Mouse (Mus musculus): ENCODE results near the gene Gm3409.
"Not testable (repeated sequence)": the region's sequence is repeated elsewhere in the genome, so short reads cannot be mapped to it uniquely, and the experiment has no call there.

The Gm3409 gene

DNA sequence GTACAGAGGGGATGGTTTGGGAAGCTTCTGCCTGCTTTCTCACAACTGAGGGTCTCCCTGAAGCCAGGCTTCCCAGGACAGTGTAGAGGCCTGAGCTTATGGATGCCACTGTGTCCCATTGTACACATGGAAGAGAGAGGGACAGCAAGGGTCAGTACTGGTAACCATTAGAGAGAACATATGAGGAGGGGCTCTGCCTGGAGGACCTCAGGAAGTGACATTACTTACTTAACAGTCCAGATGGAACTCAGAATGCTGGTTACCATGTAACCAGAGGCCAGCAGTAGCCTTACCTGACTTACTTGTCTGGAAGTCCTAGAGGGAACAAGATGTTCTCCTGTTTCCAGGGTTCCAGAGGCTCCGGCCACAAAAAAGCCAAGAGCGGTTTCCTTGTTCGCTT, at the start of gene Gm3409:
Gm3409 (plus strand) TSS at position 301 of the 400 bp plus-strand sequence.
- DNase-seq, result not testable (repeated sequence)

DNA sequence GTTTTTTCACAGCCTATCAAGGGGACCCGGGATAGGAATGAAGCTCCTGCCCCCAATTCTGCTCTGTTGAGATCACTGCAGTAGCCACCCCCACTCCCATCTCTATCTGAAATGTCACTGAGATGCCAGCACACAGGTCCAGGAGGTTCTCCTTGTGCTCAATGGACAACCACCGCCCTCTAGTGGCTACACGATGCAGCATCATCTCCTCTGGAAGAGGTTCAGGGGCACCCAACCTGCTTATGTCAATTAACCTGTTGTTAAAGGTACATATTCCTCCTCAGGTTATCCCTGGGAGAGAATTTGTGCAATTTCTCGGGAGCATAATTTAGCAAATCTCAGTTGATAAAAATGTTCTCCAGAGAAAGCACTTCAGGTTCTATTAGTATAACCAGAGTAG, 48.5 kb upstream of the Gm3409 start:
- peak in 1 of 2 experiments; percentile 15 for DNase-seq

DNA sequence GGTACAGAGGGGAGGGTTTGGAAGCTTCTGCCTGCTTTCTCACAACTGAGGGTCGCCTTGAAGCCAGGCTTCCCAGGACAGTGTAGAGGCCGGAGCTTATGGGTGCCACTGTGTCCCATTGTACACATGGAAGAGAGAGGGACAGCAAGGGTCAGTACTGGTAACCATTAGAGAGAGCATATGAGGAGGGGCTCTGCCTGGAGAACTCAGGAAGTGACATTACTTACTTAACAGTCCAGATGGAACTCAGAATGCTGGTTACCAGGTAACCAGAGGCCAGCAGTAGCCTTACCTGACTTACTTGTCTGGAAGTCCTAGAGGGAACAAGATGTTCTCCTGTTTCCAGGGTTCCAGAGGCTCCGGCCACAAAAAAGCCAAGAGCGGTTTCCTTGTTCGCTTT, 46.4 kb upstream of the Gm3409 start, which contains the start of gene Gm6370:
Gm6370 (plus strand) TSS at position 301 of the 400 bp plus-strand sequence.
- DNase-seq, result not testable (repeated sequence)

DNA sequence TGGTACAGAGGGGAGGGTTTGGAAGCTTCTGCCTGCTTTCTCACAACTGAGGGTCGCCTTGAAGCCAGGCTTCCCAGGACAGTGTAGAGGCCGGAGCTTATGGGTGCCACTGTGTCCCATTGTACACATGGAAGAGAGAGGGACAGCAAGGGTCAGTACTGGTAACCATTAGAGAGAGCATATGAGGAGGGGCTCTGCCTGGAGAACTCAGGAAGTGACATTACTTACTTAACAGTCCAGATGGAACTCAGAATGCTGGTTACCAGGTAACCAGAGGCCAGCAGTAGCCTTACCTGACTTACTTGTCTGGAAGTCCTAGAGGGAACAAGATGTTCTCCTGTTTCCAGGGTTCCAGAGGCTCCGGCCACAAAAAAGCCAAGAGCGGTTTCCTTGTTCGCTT, 35.3 kb upstream of the Gm3409 start, which contains the start of gene 4930449I24Rik:
4930449I24Rik (plus strand) TSS at position 301 of the 400 bp plus-strand sequence.
- DNase-seq, result not testable (repeated sequence)

DNA sequence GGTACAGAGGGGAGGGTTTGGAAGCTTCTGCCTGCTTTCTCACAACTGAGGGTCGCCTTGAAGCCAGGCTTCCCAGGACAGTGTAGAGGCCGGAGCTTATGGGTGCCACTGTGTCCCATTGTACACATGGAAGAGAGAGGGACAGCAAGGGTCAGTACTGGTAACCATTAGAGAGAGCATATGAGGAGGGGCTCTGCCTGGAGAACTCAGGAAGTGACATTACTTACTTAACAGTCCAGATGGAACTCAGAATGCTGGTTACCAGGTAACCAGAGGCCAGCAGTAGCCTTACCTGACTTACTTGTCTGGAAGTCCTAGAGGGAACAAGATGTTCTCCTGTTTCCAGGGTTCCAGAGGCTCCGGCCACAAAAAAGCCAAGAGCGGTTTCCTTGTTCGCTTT, 23.6 kb upstream of the Gm3409 start, which contains the start of gene Gm3402:
Gm3402 (plus strand) TSS at position 301 of the 400 bp plus-strand sequence.
- DNase-seq, result not testable (repeated sequence)

DNA sequence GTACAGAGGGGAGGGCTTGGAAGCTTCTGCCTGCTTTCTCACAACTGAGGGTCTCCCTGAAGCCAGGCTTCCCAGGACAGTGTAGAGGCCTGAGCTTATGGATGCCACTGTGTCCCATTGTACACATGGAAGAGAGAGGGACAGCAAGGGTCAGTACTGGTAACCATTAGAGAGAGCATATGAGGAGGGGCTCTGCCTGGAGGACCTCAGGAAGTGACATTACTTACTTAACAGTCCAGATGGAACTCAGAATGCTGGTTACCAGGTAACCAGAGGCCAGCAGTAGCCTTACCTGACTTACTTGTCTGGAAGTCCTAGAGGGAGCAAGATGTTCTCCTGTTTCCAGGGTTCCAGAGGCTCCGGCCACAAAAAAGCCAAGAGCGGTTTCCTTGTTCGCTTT, 11.9 kb upstream of the Gm3409 start, which contains the start of gene Gm3404:
Gm3404 (plus strand) TSS at position 301 of the 400 bp plus-strand sequence.
- DNase-seq, result not testable (repeated sequence)

DNA sequence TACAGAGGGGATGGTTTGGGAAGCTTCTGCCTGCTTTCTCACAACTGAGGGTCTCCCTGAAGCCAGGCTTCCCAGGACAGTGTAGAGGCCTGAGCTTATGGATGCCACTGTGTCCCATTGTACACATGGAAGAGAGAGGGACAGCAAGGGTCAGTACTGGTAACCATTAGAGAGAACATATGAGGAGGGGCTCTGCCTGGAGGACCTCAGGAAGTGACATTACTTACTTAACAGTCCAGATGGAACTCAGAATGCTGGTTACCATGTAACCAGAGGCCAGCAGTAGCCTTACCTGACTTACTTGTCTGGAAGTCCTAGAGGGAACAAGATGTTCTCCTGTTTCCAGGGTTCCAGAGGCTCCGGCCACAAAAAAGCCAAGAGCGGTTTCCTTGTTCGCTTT, 18.4 kb downstream of the Gm3409 start, which contains the start of gene Gm3415:
Gm3415 (plus strand) TSS at position 301 of the 400 bp plus-strand sequence.
- DNase-seq, result not testable (repeated sequence)

DNA sequence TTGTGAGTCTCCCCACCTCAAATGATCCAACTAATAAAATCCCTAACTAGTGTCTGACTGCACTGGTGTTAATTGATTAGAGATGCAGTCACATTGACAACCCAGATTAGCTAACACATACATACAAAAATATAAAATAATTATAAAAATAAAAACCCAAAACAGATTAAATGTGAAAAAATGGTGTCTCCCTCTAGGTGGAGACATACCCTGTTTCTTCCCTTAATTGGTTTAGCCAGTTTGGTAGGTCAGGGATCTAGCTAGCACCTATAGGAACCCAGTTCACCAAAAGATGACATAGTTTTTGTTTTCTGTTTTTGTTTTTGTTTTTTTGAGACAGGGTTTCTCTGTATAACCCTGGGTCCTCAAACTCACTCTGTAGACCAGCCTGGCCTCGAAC, 26.8 kb downstream of the Gm3409 start:
- DNase-seq, result no peak

DNA sequence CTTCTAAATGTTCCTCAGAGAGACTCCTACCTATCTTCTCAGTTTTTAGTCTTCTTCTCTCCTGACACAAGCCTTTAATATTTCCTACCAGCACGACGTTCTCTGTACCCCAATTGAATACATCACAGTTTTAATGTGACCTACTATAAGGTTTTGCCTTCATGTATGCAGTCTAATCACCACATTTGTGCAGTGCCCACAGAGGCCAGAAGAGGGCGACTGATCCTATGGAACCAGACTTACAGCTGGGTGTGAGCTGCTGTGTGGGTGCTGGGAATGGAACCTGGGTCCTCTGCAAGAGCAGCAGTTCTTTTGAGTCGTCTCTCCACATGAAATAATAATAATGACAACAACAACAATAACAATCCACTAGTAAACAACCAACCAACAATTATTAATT, 29.6 kb downstream of the Gm3409 start:
- peak in 1 of 2 experiments; percentile 13 for DNase-seq

DNA sequence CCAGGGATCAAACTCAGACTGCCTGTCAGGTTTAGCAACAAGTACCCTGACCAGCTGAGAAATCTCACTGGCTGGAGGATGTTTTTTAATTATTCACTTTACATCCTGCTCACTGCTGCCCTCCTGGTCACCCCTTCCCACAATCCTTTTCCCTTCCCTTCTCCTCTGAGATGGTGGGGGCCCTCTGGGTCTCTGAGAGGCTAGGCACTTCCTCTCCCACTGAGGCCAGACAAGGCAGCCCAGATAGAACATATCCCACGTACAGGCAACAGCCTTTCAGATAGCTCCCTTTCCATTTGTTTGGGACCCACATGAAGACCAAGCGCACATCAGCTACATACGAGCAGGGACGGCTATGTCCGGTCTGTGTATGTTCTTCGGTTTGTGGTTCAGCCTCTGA, 32.7 kb downstream of the Gm3409 start:
- DNase-seq, result not testable (repeated sequence)

DNA sequence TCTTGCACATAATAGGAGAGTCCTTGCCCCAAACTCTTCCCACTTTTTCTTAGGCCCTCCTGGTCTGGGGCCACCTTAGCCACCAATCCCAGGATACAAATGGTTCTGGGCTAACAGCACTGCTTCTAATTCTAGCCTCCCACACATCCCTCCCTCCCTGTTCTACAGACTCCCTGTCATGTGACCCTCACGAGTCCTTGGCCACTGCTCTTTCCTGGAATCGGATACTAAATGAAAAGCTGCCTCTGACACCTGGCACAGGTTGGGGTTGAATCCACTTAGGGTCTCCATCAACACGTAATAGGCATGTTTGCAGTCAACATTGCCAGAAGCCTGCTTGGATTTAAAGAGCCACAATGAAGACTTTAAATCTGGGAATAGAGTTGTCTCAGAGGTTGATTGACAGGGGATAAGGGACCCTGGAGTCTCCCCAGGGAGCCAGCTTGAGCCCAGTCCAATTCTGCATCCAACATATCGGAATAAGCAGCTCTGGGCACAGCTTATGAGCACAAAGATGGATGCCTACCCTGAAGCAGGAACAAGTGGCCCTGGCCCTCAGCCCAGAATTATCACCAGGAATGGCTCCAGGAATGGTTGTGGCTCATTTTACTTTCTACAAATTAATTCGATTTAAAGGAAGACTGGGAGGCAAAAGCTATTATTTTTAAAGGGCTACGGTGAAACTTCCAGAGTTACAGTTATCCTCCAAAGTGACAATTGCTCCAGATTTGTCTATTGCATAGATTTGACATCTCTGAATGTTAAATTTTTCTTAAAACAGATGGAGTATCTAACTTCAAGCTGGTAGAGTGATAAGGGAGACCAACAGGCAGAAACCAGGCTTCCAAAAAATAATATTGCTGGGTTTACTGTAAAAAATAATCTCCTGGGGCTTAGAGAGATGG, 34.6 kb downstream of the Gm3409 start:
- DNase-seq, result not testable (repeated sequence)

DNA sequence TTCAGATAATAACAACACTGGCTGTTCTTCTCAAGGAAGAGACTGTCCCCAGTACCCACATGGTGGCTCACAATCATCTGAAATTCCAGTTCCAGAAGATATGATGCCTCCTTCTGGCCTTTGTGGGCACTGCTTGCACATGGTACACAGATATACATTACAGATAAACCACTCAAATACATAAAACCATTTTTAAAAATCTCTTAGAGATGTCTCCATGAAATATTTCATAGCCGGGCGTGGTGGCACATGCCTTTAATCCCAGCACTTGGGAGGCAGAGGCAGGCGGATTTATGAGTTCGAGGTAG, 35.2 kb downstream of the Gm3409 start:
- DNase-seq, result not testable (repeated sequence)

DNA sequence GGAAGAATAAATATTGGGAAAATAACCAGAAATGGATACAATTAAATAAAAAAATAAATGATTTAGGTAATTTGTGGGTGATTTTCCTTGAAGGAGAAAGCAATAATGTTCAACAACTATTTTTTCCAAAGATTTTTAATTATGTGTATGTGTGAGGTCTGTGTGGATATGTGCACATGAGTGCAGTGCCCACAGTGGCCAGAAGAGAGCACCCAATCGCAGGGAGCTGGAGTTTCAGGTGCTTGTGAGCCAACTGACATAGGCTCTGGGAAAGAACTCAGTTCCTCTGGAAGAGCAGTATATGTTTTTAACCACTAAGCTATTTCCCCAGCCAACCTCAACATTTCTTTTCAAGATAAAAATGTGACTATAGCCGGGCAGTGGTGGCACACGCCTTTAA, 39.2 kb downstream of the Gm3409 start:
- DNase-seq, result no peak

DNA sequence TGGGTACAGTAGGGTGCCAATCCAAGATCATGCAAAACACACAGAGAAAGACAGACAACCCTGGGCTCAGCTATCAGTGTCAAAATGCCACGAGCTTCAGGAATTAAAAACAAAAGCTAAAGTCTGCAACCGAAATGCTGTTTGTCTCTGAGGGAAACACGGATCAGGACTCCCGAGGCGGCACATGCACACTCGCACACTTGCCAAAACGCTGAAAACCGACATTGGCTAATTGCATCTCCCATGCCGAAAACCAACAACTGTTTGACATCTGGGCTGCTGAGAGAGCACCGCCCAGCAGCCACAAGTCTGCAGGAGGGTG, 46.7 kb downstream of the Gm3409 start:
- DNase-seq, result no peak

DNA sequence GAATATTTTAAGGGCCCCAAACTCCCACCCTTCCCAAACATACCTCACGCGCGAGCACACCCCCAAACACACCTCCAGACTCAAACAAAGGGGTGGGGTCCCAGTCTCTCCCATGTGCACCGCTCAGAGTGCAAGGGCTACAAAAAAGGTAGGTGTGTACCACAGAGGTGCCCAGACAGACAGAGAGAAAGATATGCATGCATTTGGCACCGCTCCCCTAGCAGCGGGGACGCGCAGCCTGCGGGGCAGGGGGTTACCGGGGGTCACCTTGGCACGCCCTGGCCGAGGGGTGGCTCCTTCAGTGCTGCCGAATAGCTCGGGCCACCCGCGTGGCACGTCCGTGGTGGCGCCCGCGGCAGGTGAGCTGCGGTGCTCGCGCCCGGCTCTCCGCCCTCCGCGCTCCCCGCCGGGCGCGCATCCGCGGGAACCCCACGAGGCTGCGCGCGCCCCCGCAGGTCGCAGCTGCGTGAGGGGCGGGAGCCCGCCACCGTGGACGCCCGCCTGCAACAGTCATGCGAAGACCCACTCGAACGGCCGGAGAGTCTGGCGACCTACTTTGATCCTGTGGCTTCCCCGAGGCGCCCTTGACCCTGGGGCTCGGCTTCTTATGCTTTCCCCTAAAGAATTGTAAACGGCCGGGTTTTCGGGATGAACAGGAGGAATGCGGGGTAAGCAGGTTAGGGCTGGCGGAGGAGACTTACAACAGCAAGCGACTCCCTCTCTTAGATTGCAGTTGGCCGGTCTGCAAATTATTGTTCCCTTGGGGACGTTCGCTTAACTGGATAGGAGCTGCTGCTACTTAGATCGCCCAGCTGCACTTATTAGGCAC, 47.2 kb downstream of the Gm3409 start, which contains the start of gene Gpr12:
Gpr12 (minus strand) TSS at position 762 of the 829 bp plus-strand sequence.
- no peak for DNase-seq

DNA sequence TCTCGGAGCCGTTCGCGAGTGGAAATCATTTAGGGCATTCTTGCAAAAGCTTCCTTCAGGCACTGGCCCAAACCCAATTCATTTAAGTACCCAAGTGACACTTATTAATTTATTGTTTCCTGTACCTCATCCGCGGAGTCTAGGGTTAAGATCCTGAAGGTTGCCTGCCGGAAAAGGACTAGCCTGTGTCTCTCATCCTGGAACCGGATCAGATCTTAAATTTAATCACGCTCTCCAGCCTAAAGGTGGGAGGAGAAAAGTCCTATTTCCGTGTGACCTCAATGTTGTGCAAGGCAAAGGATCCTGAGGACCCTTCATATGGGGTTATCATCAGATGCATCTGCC, 47.8 kb downstream of the Gm3409 start:
- no peak for DNase-seq

DNA sequence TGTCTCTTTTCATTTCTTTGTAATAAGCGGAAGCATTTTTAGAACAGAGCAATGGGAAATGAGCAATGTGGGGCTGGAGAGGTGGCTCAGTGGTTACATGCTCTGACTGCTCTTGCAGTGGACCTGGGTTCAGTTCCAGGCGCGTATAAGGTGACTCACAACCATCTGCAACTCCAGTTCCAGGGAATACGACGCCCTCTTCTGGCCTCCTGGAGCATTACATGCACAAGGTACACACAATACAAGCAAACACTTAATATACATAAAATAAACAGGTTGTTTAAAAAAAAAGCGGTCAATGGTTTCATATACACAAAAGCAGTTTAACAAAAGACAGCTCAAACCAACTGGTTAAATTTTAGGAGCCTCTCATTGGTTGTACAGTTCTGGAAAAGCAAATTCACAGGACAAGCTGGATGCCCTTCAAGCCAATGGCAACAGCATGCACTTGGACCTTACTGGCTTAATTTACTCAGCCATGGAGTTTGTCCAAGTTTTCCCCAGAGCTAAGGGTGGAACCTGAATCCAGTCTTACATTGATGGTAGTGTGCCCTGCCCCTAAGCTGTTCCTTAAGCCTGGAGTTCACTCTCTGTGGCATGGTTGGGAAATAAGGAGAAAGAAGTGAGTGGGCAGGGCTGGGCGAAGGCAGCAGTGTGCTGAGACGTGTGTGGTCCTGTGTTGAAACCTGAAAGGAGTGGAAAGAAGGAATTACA, 49.1 kb downstream of the Gm3409 start:
- DNase-seq, result no peak
